Mouse (Mus musculus) C2C12 (cell line): Measurements from ENCODE around the gene Ubc.

Experiments used
- CEBPB ChIP-seq: IDR thresholded peaks from one replicate; pipeline ENCODE4 v1.6.1; 2011; ENCODE audit warnings: low read depth, mild to moderate bottlenecking, control low read depth, moderate library complexity
- CTCF ChIP-seq: IDR thresholded peaks from one replicate; pipeline ENCODE4 v1.5.1; 2011; ENCODE audit not compliant: control insufficient read depth, insufficient read depth, insufficient read length
- MAX ChIP-seq: IDR thresholded peaks from one replicate; pipeline ENCODE4 v1.6.1; 2011; ENCODE audit warnings: mild to moderate bottlenecking, control low read depth
- MYOD1 ChIP-seq: IDR thresholded peaks from one replicate; pipeline ENCODE4 v1.6.1; 2011; ENCODE audit warnings: low read depth; ENCODE audit not compliant: control insufficient read depth, insufficient read length
- MYOG ChIP-seq: IDR thresholded peaks from one replicate; pipeline ENCODE4 v1.6.1; 2011; ENCODE audit not compliant: control insufficient read depth, insufficient read length; ENCODE audit errors: extremely low read depth
- USF1 ChIP-seq: IDR thresholded peaks from one replicate; pipeline ENCODE4 v1.6.1; 2011; ENCODE audit warnings: low read depth, mild to moderate bottlenecking, control low read depth, moderate library complexity

GRCm38 (mm10) chr5:125411972-125412530, 22.0 kb upstream of the Ubc start:
- TF ChIP-seq CEBPB, result no peak
- peak; percentile 13 for TF ChIP-seq CTCF
- TF ChIP-seq MYOD1, result no peak
- no peak for TF ChIP-seq MYOG
- TF ChIP-seq MAX, result no peak
- no peak for TF ChIP-seq USF1
